Mouse (Mus musculus) adrenal gland, adult 18-20 months (tissue): ENCODE results near the gene Myog. TPM values are rescaled to one million over a fixed set of nuclear protein-coding genes. Genes with fewer than 3 reads are reported as not detected.
A peak's percentile ranks its signal among the peaks of the same experiment; 100 is the strongest.

Source experiments
- DNase-seq, 2 experiments: peaks; one replicate each; pipeline ENCODE4 v3.0.0; 2021 to 2022; ENCODE audit warnings: low spot score in 2 of 2
- total RNA-seq, 2 experiments: library from RNA; stranded (reverse); gene quantifications; 1 replicate in 1 of 2; 2 replicates in 1 of 2; pipeline ENCODE4 v1.2.3; 2021

Myog gene
- total RNA-seq, 2 experiments from 2014 or later, result not detected

DNA sequence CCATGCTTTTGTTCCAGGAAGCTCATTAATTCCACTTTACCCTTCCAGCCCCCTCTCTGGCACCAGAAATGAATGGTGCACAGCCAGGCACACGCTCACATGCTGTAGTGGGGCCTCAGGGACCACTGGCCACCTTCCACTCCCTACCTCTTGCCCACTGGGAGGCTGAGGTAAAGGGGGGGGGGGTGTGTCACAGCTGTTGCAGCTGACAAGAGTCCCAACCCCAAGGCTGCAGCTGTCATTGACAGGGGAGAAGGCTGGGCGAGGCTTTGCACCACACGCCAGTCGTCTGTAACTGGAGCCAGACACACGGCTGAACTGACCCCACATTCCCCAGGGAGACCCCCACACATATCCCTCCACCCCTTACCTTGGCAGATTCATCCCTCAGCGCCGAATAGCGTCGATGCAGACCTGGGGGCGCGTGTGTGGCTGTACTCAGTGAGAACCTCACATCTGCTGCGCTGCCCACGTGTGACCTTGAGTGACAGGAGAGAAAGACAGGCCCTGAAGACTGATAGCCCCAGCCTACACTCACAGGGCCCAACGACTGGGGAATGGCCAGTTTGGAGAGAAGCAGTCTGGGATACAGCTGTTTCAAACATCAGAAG lies 31.0 kb downstream of the Myog start:
- DNase-seq, result no peak

DNA sequence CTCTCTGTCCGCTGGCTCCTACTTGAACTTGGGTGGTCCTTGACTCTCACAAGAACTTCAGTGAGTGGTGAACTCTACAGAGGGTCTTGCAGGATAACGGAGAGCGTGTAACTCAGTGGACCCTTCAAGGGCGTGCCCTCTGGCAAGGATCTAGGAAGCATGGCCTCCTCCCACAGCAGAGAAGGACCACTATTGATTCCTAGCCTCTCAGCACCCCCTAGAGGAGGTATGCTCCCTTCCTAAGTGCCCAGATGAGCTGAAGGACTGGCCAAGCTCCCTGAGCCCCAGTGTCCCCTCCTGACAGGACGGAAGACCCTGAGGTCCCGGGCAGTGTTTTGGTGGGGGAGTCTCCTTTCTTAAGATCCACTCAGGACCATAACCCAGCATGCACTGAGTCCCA lies 32.8 kb downstream of the Myog start:
- DNase-seq, result no peak

DNA sequence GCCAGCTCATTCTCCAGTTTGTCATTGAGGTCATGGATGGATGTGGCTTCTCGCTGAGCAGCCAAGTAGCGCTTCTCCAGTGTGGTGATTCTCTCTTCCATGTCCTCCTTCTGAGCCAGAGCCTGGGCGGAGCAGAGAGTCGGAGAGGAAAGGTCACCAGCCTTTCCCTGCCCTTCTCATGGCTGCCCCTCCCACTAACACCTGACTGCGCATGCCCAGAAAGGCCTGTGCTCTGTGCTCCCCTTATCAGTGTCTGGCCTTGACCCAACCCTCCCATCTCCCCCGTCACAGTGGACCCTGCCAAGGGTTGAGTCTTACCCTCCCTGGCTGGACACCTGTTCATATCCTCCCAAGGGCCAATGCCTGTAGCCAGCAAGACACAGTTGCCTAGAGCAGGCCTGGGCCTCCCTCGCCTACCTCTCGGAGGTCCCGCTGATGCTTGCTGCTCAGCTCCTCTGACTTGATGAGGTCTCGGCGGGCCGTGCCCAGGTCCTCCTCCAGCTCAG lies 37.1 kb downstream of the Myog start:
- DNase-seq, result no peak

DNA sequence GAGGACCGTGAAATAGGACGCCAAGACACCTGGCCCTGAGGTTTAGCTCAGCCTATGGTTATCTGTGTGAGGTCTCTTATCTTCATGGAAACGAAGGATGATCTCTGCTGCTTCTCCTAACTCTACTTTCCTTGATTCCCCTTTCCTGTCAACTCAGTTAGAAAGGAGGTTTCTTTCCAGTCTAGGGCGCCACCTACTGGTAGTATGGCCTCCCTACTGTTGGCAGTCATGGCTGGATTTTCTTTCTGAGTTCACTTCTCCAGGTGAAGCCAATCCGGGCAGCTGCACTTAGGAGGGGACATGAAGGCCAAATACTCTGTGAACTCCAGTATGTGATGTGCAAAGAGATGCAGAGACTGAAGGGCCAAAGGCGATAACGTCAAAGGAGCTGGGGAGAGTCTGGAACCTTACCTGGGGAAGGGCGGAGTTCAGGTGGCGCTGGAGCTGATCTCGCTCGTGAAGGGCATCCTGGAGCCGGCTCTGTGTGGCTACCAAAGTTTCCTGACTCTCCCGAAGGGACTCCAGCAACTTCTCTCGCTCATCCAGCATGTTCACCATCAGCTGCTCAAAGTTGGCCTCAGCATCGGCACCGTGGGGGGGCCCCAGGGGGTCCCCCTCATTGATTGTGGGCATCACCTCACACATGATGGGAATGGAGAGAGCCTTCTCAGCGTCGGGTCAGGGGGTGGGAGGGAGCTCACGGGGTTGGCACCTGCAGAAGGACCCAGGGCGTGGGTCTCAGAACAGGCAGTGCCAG lies 42.3 kb downstream of the Myog start:
- peak; percentile 70 to 75 for DNase-seq

DNA sequence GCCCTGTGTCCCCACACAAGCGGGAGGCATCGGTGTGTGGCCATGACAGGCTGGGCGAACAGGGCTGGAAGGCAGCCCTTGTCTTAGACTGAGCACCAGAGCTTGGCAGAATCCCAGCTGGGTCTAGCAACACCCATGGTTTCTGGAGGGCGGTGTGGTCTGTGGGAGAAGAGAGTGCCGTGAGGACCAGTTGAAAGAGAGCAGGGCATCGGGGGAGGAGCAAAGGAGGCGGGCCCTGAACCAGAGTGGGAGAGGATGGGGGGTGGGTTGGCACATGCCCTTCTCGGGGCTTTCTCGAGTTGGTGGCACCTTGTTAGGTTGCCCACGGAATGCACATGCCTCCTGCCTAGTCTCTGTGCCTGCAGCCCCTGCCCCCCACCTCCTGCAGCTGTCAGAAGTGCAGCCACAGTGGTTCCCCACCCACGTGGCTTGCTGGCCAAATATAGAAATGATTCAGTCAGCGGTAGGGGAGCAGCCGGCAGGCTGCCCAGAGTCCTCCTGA lies 43.0 kb downstream of the Myog start, which contains the start of gene Ppfia4:
Gene Ppfia4, minus strand, starts transcription at position 159 of the 502 bp plus-strand sequence.
- DNase-seq, result no peak

DNA sequence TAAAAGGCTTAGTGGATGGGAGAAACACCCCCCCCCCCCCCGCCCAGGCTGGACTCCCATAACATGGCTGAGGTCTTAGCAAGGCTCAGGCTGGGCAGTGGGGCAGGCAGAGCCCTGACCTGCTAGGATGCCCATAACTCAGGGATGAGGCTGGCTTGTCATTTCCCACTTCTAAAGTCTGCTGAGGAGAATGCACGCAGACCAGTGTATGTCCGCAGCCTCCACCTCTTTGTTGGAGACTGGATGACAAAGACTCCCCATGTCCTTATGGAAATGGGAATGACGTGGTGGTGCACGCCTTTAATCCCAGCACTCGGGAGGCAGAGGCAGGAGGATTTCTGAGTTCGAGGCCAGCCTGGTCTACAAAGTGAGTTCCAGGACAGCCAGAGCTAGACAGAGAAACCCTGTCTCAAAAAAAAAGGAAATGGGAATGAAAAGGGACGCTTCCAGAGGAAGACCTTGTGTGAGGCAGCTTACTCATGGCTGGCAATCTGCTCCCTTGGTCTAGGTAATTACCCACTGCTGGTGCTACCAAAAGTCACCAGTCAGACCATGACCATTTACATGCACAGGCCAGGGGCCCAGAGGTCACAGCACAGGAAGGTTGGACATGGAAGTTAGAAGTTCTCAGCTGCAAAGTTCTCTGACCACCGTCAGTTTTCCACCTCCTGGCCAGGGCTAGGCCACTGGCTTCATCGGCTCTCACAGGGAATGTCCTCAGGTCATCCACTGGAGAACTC lies 43.8 kb downstream of the Myog start:
- DNase-seq, result peak in 1 of 2 experiments; percentile 16

DNA sequence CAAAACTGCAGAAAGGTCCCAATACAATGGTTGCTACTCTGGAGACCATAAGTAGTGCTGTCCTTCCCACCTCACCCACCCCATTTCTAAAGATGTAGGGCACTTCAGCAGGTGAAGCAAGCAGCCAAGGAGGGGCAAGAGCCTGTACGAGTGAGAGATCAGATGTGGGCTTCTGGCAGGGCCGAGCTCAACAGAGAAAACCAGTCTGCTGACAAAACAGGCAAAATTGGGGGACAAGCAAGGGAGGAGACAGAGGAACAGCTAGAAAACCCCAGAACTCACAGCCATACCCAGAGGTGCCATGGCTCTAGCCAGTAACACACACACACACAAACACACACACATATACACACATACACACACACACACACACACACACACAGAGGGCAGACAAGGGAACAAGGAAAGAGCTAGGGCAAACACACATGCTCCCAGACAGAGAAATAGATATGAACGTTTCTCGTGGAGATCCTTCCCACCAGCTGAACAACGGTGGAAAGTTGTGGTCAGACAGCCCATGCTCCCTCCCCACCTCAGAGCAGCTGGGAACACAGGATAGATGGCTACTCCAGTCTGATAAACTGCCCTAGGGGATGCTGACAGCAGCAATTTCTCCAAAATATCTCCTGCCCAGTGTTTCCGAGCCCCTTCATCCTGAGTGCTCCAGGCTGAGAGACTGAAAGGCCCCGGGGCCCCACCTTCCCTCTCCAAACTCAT lies 44.5 kb downstream of the Myog start:
- DNase-seq, result no peak

DNA sequence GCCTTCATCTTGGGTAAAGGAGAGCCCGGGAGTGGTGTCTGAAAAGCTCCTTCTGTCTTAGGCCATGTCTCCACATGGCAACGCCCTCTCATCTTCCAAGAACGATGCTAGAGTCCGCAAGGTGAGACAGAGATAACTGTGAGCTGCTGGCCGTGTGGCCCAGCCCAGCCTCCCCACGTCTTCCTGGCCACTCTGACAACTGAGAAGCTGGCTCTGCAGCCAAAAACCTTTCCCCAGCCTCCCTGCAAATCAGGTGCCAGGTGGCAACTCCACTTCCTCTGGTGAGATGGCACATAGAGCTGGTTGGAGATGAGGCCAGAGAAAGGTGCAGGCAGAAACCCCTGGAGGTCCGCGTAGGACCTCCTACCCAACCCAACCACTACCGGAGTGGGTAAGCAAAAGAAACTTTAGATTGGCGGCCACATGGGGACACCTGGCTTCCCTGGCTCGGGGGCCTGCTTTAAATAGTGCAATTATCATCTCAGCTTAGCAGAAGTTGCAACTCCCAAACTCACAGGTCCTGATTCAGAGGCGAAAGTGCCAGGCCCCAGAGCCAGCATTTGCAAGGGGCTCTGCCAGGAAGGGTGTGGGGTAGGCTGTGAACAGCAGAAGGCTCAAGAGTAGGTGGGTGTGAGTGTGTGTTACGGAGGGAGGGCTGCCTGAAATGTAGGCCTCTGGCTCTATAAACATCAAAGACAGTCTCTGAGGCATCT lies 45.6 kb downstream of the Myog start:
- peak in 1 of 2 experiments; percentile 12 for DNase-seq

DNA sequence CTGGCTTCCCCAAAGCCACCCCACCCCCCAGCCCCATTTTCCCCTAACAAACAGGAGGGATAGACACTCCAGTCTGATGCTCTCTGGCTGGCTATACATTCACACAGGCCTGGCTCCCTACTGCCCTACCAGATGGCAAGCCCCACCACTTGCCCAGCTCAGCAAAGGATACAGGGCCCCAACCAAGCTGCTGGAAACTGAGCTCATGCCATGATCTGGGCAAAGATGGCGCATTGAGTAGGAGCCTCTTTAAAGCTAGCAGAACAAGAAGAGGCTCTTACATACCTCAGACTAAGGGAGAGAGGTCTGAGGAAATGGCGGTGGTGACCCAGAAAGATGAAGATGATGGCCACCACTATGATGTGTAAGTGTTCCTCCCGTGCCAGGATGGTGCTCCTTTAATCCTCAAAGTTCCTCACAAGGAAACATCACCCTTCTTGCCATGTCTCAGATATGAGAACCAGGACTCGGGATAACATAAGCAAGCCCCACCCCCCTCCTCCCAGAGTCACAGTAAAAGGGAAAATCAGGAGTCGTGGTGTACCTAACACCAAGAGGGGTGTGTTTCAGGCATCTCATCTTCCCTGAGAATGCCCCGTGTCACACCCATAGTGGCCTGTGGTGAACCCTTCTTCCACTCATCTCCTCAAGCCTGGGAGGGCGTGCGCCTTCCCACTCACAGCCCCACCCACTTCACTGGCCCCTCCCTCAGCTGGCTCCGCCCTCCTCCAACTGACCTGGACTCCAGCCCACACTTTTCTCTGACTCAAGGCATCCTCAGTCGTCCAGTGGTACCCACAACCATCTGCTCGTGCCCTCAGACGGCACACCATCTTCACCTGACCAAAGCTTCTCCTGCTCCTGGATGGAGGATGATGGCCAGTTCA lies 46.4 kb downstream of the Myog start:
- peak in 1 of 2 experiments; percentile 15 for DNase-seq

DNA sequence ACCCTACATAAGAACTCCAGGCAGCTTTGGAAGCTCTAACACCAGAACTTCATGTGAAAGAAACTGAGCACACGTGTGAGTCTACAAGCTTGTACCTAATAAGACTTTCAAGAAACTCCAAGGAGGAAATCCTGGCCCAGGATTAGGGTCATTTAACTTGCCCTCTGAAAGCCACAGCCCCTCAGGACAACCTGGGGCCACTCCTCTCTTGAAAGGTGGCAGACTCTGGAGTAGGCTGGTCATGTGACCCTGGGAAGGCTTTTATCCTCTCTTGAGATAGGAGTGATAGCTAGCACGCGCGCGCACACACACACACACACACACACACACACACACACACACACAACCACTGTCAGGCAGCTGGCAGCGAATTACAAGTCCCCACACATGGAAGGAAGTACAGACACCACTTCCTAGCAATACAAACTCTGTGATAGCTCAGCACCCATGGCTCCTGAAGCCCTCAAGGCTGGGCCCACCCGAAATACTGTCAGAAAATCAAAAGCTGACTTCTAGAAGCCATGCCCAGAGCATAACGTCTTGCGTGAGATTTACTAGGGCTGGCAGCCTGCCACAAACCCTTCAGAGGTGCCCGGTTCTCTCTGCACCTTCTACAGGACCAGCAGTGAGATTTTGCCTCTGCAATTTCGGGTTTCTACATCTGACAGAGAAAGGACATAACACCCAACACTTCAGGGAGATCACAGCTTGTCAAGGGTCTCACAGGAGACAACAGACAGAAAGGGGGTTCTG lies 47.3 kb downstream of the Myog start:
- DNase-seq, result peak in 1 of 2 experiments; percentile 14

DNA sequence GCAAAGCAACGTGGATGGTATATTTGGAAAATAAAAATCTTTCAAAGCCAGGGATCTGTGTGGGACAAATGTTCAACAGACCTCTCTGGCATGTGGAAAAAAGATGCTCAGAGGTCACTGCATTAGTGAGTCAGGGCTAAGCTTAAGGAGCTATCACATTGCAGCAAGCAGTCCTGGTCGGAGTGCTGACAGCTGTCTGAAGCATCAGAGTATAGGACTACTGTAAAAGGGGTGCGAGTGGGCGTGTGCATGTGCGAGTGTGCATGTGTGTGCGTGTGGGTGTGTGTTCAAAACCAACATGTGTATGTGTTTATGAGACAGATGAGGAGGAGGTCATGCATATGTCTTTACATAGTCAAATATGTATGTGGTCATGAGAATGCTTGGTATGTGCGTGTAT lies 49.4 kb downstream of the Myog start:
- peak in 1 of 2 experiments; percentile 6 for DNase-seq

DNA sequence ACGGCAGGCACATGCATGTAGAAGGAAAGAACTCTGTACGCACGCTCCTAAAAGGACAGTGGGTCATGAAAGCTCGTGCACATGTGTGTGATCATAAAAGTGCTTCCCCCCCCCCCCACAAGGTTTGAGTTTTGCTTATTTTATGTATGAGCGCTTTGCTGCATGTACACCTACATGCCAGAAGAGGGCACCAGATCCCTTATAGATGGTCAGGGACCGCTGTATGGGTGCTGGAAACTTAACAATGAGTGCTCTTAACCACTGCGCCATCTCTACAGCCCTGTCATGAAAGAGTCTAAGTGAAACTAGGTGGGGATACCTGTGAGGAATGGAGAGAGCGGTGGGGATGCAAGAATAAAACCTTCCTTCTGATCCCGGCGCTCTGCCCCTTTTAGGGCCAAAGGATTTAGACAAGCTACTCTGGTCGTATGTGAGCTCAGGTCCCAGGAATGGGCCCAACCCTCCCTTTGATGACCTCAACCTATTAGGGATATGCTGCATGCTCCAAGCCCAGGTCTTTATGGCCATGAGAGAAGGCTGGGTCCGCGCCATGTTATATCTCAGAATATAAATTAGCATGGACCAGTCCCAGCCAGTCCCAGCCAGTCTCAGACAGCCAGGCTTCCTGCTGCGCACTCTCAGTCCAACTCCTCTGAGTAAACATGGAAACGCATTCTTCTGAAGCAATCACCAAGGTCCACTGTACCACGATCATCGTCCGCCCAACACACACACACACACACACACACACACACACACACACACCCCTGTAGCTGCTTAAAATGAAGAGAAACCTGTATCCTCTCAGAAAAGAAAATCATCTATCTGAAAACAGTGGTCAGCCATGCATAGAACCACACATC lies 50.2 kb downstream of the Myog start:
- DNase-seq, result peak in 1 of 2 experiments; percentile 3

DNA sequence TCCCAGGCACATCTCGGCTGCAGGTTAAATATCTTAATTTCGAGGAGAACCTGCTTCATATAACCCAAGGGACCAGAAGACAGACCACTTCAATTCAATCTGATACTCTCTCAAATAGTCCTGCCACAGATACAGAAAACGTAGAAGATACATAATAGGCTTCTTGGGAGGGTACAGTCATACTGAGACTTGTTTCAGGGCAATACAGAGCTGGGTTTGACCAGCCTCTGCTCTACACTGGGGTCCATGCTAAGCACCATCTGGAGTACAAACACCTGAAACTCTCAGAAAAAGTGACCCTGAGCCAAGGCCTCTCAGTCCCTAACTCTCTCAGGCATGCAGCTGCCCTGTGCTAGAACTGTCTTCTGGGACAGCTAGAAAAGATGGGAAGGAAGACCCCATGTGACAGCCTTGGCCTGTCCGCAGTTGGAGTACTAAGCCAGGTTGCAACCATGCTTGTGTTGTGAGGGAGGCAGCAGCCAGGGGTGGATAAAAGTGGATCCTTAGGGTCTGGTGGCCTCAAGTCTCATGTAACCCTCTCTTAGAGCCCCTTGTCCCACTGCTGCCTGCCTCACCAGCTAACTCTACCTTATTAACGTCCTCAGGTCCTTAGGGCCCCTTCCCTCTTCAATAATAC lies 52.0 kb downstream of the Myog start:
- DNase-seq, result no peak
